Mouse (Mus musculus) bone marrow macrophage, adult 2 months (primary cell): ENCODE results near the gene Lpxn. TPM values are rescaled to one million over a fixed set of nuclear protein-coding genes. Genes with fewer than 3 reads are reported as not detected.

Experiments used
- H3K27ac ChIP-seq: 2 replicates; pipeline ENCODE4 v1.5.1; 2012; ENCODE audit warnings: low read depth, low read length; ENCODE audit not compliant: insufficient read depth
- H3K4me1 ChIP-seq: 2 replicates; pipeline ENCODE4 v1.6.1; 2012; ENCODE audit warnings: low read length; ENCODE audit not compliant: control insufficient read depth, insufficient read depth
- H3K4me3 ChIP-seq: 2 replicates; pipeline ENCODE4 v1.5.1; 2012; ENCODE audit warnings: mild to moderate bottlenecking, low read length, moderate library complexity; ENCODE audit not compliant: insufficient read depth
- CTCF ChIP-seq: IDR thresholded peaks from 2 replicates; pipeline ENCODE4 v1.5.1; 2012; ENCODE audit warnings: low read depth, mild to moderate bottlenecking, low read length, moderate library complexity
- POLR2A ChIP-seq: IDR thresholded peaks from 2 replicates; pipeline ENCODE4 v1.6.1; 2012; ENCODE audit warnings: mild to moderate bottlenecking, low read depth, low read length, borderline replicate concordance
- polyA plus RNA-seq: library from polyadenylated mRNA; stranded (reverse); fragments of >200 nt; gene quantifications from 2 replicates; pipeline ENCODE4 v1.2.4, GENCODE M21; 2012; ENCODE audit not compliant: missing spikeins, insufficient read depth, insufficient read length

Gene Lpxn
- polyA plus RNA-seq, result 150 TPM in 2 replicates

DNA sequence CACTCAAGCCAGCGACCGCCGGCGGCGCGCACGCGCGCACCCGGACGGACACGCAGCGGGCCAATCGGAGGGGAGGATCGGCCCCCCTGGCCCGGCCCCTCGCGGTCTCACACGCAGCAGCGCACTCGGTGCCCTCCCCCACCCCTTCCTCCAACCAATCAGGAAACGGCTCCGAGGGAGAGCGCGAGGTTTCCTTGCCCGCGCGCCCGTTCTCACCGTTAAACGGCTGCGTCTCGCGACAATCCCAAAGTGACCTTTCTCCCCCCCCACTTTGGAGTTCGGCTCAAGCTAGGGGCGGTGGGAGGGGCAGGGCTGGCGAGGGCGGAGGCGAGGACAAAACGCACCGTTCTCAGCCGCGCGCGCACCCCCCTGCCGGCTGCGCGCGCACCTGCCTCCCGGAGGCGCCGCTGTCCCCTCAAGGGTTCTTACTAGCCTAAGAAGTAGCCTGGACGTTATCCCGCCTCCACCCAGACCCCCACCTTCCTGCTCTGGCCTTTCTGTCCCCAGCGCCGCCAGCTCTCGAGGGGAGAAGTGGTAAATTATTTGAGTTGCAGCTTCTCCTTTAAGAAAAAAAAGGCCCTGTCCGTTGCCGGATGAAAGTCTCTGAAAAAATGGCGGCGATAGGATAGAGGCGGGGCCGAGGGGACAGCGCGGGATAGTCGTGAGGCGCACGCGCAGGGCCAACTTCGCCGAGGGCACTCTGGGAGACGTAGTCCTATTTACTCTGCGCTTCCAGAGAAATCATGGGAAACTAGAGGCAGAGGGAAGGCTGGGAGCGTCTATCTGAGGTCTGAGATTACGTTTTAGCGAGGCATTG, at the start of gene Lpxn, which contains the start of gene Zfp91:
Gene Lpxn, plus strand, starts transcription at position 683 of the 817 bp plus-strand sequence.
Gene Zfp91, minus strand, starts transcription at position 616 of the 817 bp plus-strand sequence.
- peak within 1 kb of the TSS; percentile 91 for H3K4me3 ChIP-seq
- peaks cover 8% of the 10 kb centered on the region for H3K4me1 ChIP-seq
- H3K27ac ChIP-seq, result peak within 1 kb of the TSS; percentile 100
- TF ChIP-seq CTCF (no peak), POLR2A (0 out of 2 replicates have a peak, but pooled peaks have one; percentile 20)

GRCm38 (mm10) chr19:12756286-12756685, 39.7 kb upstream of the Lpxn start:
- Histone ChIP-seq H3K4me3 (no peak overlapping the region), H3K27ac (no peak overlapping the region), H3K4me1 (no peaks in the 10 kb centered on the region)
- TF ChIP-seq CTCF, result no peak
- no peak for TF ChIP-seq POLR2A

GRCm38 (mm10) chr19:12758936-12759478, 37.0 kb upstream of the Lpxn start:
- TF ChIP-seq POLR2A, result no peak
- TF ChIP-seq CTCF, result no peak
- Histone ChIP-seq H3K27ac (no peak overlapping the region), H3K4me1 (no peaks in the 10 kb centered on the region), H3K4me3 (no peak overlapping the region)

DNA sequence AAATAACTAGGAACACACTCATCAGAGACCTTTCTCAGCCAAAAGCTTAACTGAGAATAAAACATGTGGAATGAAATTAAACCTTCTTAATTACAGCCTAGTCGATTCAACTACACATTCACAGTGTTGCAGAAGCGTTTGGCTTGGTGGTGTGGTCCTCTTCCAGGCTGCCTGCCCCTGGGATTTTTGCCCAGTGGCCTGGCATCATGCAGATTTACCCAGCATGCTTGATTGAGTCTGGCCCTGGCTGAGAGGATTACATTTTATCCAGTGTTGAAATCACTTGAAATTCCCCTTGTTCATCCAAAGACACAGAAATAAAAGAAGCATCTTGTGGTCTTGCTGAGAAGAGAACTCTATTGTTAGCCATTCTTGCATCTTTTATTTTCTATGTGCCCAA, 36.3 kb upstream of the Lpxn start:
- H3K4me3 ChIP-seq, result no peak overlapping the region
- no peak for TF ChIP-seq CTCF
- TF ChIP-seq POLR2A, result no peak
- no peaks in the 10 kb centered on the region for H3K4me1 ChIP-seq
- no peak overlapping the region for H3K27ac ChIP-seq

GRCm38 (mm10) chr19:12762212-12763130, 33.5 kb upstream of the Lpxn start:
- TF ChIP-seq POLR2A, result no peak
- TF ChIP-seq CTCF, result no peak
- Histone ChIP-seq H3K4me3 (no peak overlapping the region), H3K4me1 (no peaks in the 10 kb centered on the region), H3K27ac (no peak overlapping the region)

GRCm38 (mm10) chr19:12765308-12765707, 30.7 kb upstream of the Lpxn start, which contains the start of gene Cntf:
Gene Cntf, minus strand, starts transcription at chr19:12765632.
- Histone ChIP-seq H3K4me3 (no peak within 1 kb of the TSS), H3K4me1 (no peaks in the 10 kb centered on the region), H3K27ac (no peak within 1 kb of the TSS)
- TF ChIP-seq CTCF, result no peak
- TF ChIP-seq POLR2A, result no peak

GRCm38 (mm10) chr19:12770888-12771287, 25.1 kb upstream of the Lpxn start:
- Histone ChIP-seq H3K27ac (no peak overlapping the region), H3K4me1 (0 out of 2 replicates have a peak, but pooled peaks cover 2% of the 10 kb centered on the region)
- no peak for TF ChIP-seq POLR2A
- no peak for TF ChIP-seq CTCF

DNA sequence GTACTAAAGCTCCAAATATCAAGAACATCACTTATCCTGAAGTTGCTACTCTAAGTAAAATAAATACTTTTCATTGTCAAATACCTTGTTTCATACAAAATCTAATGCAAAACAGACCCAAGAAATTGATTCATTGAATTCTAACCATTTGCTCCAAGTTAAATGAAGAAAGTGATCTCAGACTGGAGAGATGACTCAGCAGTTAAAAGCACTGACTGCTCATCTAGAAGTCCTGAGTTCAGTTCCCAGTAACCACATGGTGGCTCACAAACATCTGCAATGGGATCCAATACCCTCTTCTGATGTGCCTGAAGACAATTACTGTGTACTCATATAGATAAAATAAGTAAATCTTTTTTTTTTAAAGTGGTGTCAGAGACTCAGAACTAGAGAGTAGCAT, 15.6 kb upstream of the Lpxn start:
- TF ChIP-seq POLR2A, result no peak
- TF ChIP-seq CTCF, result no peak
- Histone ChIP-seq H3K4me1 (peaks cover 15% of the 10 kb centered on the region), H3K27ac (no peak overlapping the region), H3K4me3 (no peak overlapping the region)

More at GRCm38 (mm10) chr19:12770888-12771287, 25.1 kb upstream of the Lpxn start:
- H3K4me3 ChIP-seq, result no peak overlapping the region

DNA sequence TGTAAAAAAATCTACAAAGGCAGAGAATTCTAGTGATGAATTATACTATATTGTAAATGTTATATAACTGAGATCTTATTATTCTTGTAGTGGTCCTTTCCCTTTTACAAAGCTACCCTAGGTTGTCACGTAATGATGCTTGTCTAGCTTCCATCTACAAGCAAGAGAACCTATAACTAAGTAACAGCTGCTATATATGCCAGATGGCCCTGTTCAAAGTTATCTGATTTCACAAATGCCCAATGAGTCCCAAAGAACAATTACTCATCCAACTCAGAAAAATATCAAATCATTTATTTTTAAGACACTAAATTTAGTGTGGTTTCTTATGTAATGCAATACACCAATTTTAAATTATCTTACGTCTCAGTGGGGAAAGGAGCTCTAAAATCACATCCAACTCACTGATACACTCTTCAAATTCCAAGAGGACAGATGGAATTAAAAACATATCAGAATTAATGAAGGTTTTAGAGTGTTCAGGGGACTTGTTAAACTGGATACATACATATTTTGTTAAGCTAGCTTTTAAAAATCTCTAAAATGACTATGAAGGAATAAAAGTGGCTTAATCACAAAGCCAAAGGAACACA, 9.1 kb upstream of the Lpxn start:
- Histone ChIP-seq H3K4me3 (no peak overlapping the region), H3K4me1 (peaks cover 21% of the 10 kb centered on the region), H3K27ac (no peak overlapping the region)
- no peak for TF ChIP-seq CTCF
- TF ChIP-seq POLR2A, result no peak
